Mouse (Mus musculus) embryonic facial prominence, embryonic 15.5 days (tissue): Measurements from ENCODE around the gene Cdc26. TPM values are rescaled to one million over a fixed set of nuclear protein-coding genes. Genes with fewer than 3 reads are reported as not detected.

ENCODE experiments used
- polyA plus RNA-seq: library from polyadenylated mRNA; unstranded; fragments of >200 nt; fragmentation: Nextera tagmentation; extraction: Ambion mirVana; gene quantifications from 2 replicates; pipeline ENCODE4 v1.2.1, GENCODE M21; 2015

Cdc26 gene
- polyA plus RNA-seq, 1 experiment from 2014 or later = 149 TPM

Other genes with a start within 250 kb of the Cdc26 start
- 9.5 and 10.8 TPM in 2 replicates for gene Zfp37, start 177.6 kb downstream of the Cdc26 start, polyA plus RNA-seq
- 38.9 and 39.3 TPM in 2 replicates for gene Slc31a2, start 146.1 kb downstream of the Cdc26 start, polyA plus RNA-seq
- 27.6 and 28.3 TPM in 2 replicates for gene Fkbp15, start 48.1 kb downstream of the Cdc26 start, polyA plus RNA-seq
- gene Slc31a1, start 47.9 kb downstream of the Cdc26 start, polyA plus RNA-seq = 49.3 and 53.2 TPM in 2 replicates
- 19.2 and 19.6 TPM in 2 replicates for gene Prpf4, start 155 bp upstream of the Cdc26 start, polyA plus RNA-seq
- gene Rnf183, start 26.6 kb upstream of the Cdc26 start, polyA plus RNA-seq = 0.41 TPM in 1 of 2 replicates, not detected in the other
- gene Wdr31, start 62.3 kb upstream of the Cdc26 start, polyA plus RNA-seq = 7.3 and 11.2 TPM in 2 replicates
- gene Bspry, start 71.4 kb upstream of the Cdc26 start, polyA plus RNA-seq = 14.5 and 16.3 TPM in 2 replicates
- gene Hdhd3, start 94.8 kb upstream of the Cdc26 start, polyA plus RNA-seq = 12.2 and 15.7 TPM in 2 replicates
- 69.3 and 73.7 TPM in 2 replicates for gene Alad, start 111.3 kb upstream of the Cdc26 start, polyA plus RNA-seq
- gene Pole3, start 116.4 kb upstream of the Cdc26 start, polyA plus RNA-seq = 87.6 and 89.4 TPM in 2 replicates
- gene 4933430I17Rik, start 116.7 kb upstream of the Cdc26 start, polyA plus RNA-seq = 0.47 and 0.49 TPM in 2 replicates
- 65.0 TPM in 2 replicates for gene Rgs3, start 151.2 kb upstream of the Cdc26 start, polyA plus RNA-seq